Mouse (Mus musculus) layer of hippocampus, postnatal 14 days (tissue): ENCODE measurements around the gene Rpl23a. TPM values are rescaled to one million over a fixed set of nuclear protein-coding genes. Genes with fewer than 3 reads are reported as not detected.
"Not testable (repeated sequence)": the region's sequence is repeated elsewhere in the genome, so short reads cannot be mapped to it uniquely, and the experiment has no call there.

Experiments
- DNase-seq, 2 experiments: peaks; one replicate each; pipeline ENCODE4 v3.0.0; 2021 to 2022; ENCODE audit warnings: low spot score in 2 of 2, mixed read lengths in 1 of 2
- microRNA-seq, 2 experiments: library from miRNA; unstranded; fragments of <30 nt; microRNA quantifications; one replicate each; pipeline ENCODE4 v1.2.0; 2021
- total RNA-seq, 2 experiments: library from RNA; stranded (reverse); gene quantifications; 2 replicates each; pipeline ENCODE4 v1.2.3; 2021

Gene Rpl23a
- total RNA-seq, 2 experiments from 2014 or later: 674 to 733 TPM

DNA sequence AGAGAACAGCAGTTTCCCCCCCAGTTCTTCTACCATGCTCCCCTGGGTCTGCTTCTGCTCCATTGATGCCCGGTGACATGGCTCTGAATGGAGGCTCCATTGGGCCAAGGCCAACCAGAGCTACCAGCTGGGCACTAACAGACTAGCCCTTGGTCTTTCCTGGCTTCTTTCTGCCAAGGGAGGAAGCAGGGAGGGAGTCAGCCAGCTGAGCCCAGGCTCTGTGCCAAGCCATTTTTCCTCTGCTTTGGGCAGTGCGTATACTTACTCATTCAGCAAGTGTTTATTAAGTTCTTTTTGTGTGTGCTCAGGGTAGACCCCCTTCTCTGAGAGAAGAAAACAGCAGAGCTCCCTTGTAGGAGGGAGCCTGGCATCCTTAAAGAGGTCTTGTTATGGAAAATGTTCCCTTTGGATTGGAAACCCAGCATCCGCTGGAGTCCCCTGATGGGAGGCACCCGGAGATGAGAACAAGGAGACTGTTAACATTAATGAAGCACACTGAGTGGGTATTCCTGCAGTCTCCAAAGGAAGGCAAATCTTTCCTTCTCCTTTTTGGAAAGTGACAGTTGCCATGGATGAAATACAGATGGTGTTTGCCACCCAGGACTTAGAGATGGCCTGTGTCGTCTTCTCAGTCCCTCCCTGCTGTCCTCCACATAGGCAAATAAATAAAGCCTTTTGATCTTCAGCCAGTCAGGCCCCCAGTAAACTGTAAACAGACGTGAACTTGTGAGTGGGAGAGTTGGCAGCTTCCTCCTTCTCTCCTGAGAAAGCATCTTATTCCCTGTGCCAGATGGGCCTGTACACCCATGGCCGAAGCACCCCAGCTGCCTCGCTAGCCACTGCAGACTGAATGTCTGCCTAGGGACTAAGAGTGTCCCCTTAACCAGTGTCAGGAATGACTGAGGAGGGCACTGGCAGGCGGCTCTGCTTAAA is 30.8 kb downstream of the Rpl23a start:
- DNase-seq: peak; percentile 83 to 95

DNA sequence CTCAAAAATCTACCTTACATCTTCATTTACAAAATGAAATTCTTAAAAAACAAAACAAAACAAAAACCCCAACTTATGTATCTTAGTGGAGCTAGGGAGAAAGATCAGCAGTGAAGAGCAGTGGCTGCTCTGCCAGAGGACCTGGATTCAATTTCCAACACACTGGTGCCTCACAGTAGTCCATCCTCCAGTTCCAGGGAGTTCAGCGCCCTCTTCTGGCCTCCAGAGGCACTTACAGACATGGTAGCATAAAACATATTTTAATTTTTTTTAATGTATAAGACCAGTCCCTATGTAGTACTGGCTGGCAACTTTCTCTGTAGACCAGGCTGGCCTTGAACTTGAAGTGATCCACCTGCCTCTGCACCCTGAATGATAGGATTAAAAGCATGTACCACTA is 32.2 kb downstream of the Rpl23a start:
- no peak for DNase-seq

DNA sequence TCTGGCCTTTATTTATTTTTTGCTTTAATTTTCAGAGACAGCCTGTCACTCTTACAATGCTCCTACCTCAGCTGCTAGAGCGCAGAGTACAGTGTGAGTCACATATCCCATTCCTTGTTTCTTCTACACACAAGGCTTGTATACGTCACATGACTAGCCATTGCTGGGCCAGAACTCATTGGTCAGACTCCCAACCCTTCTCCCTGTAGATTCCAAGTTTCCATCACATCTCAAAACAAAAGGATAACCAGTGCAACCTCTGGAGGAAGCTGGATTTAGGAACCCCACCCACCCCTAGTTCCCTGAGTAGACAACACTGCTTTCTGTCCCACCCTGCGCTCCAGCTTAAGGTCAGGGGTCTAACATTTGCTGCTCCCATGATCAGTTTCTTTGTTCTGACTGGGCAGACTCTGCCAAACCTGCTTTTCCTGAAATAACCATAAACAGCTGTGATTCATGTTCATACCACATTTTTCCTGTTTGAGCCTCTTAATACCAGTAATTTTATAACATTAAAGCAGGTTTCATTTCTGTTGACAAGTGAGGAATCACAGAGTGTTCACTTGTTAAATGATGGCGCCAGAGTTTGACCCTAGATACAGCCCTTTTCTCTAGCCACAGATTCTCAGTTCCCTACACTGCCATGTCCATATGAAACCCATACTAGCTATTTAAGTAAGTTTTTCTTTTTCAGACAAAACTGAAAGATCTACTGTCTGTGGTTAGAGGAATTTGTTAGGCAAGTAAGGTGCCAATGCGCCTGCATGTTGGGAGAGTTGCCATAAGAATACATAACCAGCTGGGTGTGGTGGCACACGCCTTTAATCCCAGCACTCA is 36.5 kb downstream of the Rpl23a start:
- no peak for DNase-seq

DNA sequence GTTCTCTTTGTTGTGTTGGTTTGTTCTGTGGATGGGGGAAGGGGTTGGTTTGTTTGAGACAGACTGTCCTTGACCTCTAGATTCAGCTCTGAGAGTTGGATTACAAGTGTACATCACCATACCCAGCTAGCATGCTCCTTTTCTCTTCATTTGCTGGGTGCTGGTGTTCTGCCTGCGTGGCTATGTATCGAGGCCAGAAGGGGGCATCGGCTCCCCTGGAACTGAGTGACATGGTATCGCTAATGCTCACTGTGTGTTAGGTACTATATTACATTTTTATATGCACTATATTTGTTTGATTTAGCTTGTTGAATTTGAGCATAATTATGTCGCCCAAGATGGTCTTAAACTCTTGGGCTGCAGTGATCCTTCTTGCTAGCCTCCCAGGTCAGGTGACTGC is 37.2 kb downstream of the Rpl23a start:
- no peak for DNase-seq

DNA sequence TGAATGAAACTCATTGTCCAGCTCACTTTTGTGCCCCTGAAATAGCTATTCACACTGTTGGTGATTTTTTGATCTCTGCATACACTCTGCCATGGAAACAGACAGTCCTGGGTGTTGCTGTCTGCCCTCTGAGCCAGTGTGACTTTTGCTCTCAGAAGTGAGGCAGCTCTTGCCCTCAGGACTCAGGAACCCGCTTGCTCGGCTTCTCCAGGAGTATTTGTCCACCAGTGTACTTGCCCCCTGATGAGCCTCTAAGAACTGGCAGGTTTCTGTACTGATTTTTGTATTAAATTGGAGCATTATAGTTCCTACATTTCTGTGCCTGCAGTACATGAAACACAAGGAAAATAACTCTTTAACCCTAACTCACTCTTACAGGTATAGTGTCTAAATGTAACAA is 39.9 kb downstream of the Rpl23a start:
- no peak for DNase-seq

DNA sequence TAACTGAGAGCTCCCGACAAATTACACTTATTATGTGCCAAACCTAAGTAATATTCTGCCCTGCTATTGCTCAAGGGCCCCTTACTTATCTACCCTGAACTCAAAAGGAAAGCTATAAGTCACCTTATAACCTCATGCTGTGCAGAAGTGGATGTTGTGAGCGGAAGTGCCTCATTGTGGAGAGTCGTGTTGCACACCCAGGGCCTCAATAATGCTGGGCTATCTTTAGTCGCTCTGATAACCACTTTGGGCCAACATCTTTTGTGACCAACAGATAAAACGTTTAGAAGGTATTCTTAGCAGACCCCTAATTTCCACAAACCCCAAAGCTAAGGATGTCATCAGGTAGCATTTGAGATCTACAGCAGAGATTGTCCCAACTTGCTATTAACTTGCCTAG is 42.7 kb downstream of the Rpl23a start:
- no peak for DNase-seq

DNA sequence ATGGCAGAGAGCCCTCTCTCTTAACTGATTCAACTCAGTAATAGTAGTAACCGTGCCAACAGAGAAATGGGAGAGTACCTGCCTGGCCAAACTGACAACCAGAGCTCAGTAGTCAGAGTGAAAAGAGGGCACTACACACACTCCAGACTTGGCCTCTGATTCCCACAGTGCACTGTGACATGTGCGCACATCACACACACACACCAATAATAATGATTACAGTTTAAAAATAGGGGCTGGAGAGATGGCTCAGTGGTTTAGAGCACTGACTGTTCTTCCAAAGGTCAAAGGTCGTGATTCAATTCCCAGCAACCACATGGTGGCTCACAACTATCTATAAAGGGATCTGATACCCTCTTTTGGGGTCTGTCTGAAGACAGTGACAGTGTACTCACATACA is 45.4 kb downstream of the Rpl23a start:
- no peak for DNase-seq

DNA sequence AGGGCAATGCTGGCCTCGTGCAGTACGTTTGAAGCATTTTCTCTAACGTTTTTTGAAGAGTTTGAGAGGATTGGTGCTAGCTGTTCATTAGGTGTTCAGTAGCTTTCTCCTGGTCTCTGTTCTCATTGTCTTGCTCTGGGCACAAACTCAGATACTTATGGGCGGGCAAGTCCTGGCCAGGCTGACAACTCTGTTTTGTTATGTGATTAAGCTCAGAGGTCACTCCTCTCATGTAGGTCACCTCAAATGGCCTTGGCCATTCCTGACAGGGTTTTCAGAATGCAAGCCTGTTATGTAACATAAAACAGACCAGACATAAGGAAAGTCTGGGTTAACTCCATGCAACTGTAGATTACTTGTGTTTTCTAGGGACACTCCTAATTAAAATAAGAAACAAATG is 45.8 kb downstream of the Rpl23a start:
- DNase-seq: no peak

DNA sequence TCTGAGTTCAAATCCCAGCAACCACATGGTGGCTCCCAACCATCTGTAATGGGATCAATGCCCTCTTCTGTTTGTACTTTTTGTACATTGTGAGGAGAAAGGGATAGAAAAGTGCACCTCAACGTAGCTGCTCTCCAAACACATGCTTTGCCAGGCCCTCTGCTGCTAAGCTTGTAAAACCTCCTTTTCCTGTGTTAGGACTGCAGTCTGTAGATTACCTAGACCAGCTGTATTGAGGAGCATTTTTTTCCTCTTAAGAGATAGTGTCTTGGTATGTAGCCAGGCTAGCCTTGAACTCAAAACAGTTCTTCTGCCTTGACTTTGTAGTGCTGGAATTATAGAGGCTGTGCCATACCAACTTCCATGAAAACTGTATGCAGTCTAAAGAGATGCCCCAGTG is 47.3 kb downstream of the Rpl23a start:
- no peak for DNase-seq

DNA sequence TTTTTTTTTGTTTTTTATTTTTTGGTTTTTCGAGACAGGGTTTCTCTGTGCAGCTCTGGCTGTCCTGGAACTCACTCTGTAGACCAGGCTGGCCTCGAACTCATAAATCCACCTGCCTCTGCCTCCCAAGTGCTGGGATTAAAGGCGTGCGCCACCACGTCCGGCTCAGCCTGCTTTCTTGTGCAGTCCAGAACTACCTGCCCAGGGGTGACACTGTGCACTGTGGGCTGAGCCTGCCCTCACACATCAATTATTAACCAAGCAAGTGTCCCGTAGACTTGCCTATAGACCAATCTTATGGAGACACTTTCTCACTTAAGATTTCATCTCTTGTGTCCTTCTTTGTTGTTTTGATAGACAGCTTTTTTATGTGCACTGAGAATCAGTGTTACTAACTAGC is 48.1 kb downstream of the Rpl23a start:
- not testable (repeated sequence) for DNase-seq

DNA sequence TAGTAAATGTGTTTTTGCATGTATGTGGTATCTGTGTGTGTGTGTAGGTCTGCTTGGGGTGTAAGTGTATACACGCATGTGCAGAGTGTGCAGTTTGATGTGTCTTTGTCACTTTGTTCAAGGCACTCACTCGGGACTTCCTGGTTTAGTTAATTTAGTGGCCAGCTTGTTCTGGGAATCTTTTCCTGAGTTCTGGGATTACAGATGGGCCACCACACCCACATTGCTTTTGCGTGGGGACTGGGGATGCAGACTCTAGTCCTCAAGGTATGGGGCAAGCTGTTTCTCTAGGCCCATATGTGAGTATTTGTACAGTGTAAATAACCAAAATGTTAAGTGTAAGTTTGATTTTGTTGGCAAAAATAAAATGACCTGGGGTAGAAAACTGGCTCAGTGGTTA is 49.0 kb downstream of the Rpl23a start:
- DNase-seq: peak in 1 of 2 experiments; percentile 65

DNA sequence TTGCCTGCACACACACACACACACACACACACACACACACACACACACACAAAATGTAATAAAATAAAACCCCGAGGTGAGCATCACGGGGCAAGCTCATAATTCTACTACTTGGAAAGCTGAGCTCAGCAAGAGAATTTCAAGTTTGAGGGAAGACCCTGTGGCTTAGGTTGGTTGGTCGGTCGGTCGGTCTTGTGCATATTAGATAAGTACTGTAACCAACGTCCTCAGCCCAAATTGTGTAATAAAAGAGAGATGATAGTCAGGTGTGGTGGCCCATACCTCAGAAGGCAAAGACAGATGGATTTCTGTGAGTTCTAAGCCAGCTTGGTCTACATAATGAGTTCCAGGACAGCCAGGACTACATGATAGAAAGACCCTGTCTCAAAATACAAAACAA is 49.5 kb downstream of the Rpl23a start:
- no peak for DNase-seq

Small RNA genes within 50 kb of the gene (microRNA-seq; reads per million reads assigned to microRNA genes)
- 2.3 to 2.9 reads per million in 2 experiments for gene Mir7653

Other genes with a start within 250 kb of the Rpl23a start
- gene Phf12, start 200.8 kb downstream of the Rpl23a start, total RNA-seq: 10 to 100 TPM; 43.9 to 52.6 TPM
- 10 to 100 TPM; 11.2 to 11.3 TPM for gene Dhrs13, start 151.3 kb downstream of the Rpl23a start, total RNA-seq
- 100 to 1,000 TPM; 109 to 122 TPM for gene Flot2, start 145.7 kb downstream of the Rpl23a start, total RNA-seq
- gene Eral1, start 103.2 kb downstream of the Rpl23a start, total RNA-seq: 10 to 100 TPM; 19.7 to 20.8 TPM
- gene Fam222b, start 88.9 kb downstream of the Rpl23a start, total RNA-seq: 10 to 100 TPM; 26.7 to 30.7 TPM
- gene Traf4, start 18.0 kb downstream of the Rpl23a start, total RNA-seq: 10 to 100 TPM; 33.8 to 34.9 TPM
- gene Nek8, start 6.9 kb downstream of the Rpl23a start, total RNA-seq: 1 to 10 TPM; 4.2 to 4.7 TPM
- gene Tlcd1, start 6.9 kb downstream of the Rpl23a start, total RNA-seq: 10 to 100 TPM; 33.0 to 37.0 TPM
- 10 to 100 TPM; 34.1 to 40.0 TPM for gene Rab34, start 4.8 kb upstream of the Rpl23a start, total RNA-seq
- 1 to 10 TPM; 6.7 to 6.9 TPM for gene Proca1, start 9.8 kb upstream of the Rpl23a start, total RNA-seq
- 10 to 100 TPM; 64.4 to 66.4 TPM for gene Sdf2, start 62.2 kb upstream of the Rpl23a start, total RNA-seq
- 100 to 1,000 TPM; 102 to 112 TPM for gene Supt6, start 62.4 kb upstream of the Rpl23a start, total RNA-seq
- gene 2610507B11Rik, start 78.2 kb upstream of the Rpl23a start, total RNA-seq: 100 to 1,000 TPM; 210 TPM
- 1 to 10 TPM; 1.4 to 2.6 TPM for gene BC030499, start 107.3 kb upstream of the Rpl23a start, total RNA-seq
- 1 to 10 TPM; 5.0 to 6.6 TPM for gene Spag5, start 117.9 kb upstream of the Rpl23a start, total RNA-seq
- 100 to 1,000 TPM; 663 to 756 TPM for gene Aldoc, start 139.4 kb upstream of the Rpl23a start, total RNA-seq
- gene Pigs, start 144.8 kb upstream of the Rpl23a start, total RNA-seq: 10 to 100 TPM; 70.8 to 76.7 TPM
- 10 to 100 TPM; 27.6 to 32.2 TPM for gene Unc119, start 159.9 kb upstream of the Rpl23a start, total RNA-seq
- gene Foxn1, start 203.0 kb upstream of the Rpl23a start, total RNA-seq: not detected
- not detected for gene Slc13a2, start 238.6 kb upstream of the Rpl23a start, total RNA-seq